Mouse (Mus musculus): Measurements from ENCODE around the gene Rangrf. TPM values are rescaled to one million over a fixed set of nuclear protein-coding genes. Genes with fewer than 3 reads are reported as not detected.
"Not testable (repeated sequence)": the region's sequence is repeated elsewhere in the genome, so short reads cannot be mapped to it uniquely, and the experiment has no call there.

Rangrf gene
- polyA plus RNA-seq, 1 experiment, result 29.7 TPM

DNA sequence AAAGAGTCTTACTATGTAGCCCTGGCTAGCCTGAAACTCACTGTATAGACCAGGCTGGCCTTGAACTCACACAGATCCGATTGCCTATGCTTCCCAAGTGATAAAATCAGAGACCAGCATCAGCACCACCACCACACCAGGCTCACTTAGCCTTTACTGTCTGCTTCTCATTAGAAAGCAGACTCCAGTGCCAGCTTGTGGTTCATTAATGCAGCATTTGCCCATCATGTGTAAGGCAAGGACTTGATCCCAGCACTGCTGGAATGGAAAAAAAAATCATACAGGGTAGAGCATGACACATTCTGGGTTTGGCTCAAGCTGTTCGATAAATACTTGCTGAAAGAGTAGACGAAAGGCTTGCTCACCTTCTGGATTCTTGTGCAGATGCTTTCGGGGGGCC, 29.0 kb downstream of the Rangrf start:
- H3K4me3 ChIP-seq (ENCODE audit: low read depth, low read length), result no peak overlapping the region
- no peaks in the 10 kb centered on the region for H3K27me3 ChIP-seq (ENCODE audit: control insufficient read depth, insufficient read depth, low read length)
- no peak for TF ChIP-seq POLR2A (IDR thresholded peaks at IDR 0.05; ENCODE audit: low read depth, low read length)
- TF ChIP-seq CTCF (IDR thresholded peaks at IDR 0.05; ENCODE audit: extremely low read depth, insufficient read length, insufficient replicate concordance, low read depth, low read length), result no peak
- WGBS, result 86% methylated on average over 4 of the region's 4 CpGs
- no peak overlapping the region for H3K27ac ChIP-seq (ENCODE audit: insufficient read depth, low read depth, low read length)
- no peaks in the 10 kb centered on the region for H3K36me3 ChIP-seq (ENCODE audit: control insufficient read depth, insufficient read depth, low read length)
- no peaks in the 10 kb centered on the region for H3K4me1 ChIP-seq (ENCODE audit: control insufficient read depth, insufficient read depth, insufficient read length, low read length)

DNA sequence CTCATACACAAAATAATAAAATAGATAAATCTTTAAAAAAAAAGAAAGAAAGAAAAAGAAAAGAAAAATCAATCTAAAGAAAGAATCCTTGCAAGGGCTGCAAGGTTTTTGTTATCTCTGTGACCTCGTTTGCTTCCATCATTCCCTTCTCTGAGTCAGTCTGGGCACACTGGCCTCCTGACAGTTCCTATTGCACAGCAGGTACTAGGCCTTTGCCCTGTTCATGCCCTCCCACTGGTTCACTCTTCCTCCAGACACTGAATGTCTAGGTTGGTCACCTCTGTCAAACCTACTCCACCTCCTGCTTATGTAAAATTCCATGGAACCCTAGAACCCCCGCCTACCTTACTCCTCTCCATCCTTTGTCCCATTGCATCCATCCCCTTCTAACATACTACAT, 29.7 kb downstream of the Rangrf start:
- no peak for TF ChIP-seq POLR2A (IDR thresholded peaks at IDR 0.05; ENCODE audit: low read depth, low read length)
- no peak for TF ChIP-seq CTCF (IDR thresholded peaks at IDR 0.05; ENCODE audit: extremely low read depth, insufficient read length, insufficient replicate concordance, low read depth, low read length)
- no peaks in the 10 kb centered on the region for H3K27me3 ChIP-seq (ENCODE audit: control insufficient read depth, insufficient read depth, low read length)
- no peak overlapping the region for H3K4me3 ChIP-seq (ENCODE audit: low read depth, low read length)
- H3K27ac ChIP-seq (ENCODE audit: insufficient read depth, low read depth, low read length), result no peak overlapping the region
- WGBS, result 75% methylated on average over 2 of the region's 2 CpGs
- no peaks in the 10 kb centered on the region for H3K36me3 ChIP-seq (ENCODE audit: control insufficient read depth, insufficient read depth, low read length)
- no peaks in the 10 kb centered on the region for H3K4me1 ChIP-seq (ENCODE audit: control insufficient read depth, insufficient read depth, insufficient read length, low read length)

DNA sequence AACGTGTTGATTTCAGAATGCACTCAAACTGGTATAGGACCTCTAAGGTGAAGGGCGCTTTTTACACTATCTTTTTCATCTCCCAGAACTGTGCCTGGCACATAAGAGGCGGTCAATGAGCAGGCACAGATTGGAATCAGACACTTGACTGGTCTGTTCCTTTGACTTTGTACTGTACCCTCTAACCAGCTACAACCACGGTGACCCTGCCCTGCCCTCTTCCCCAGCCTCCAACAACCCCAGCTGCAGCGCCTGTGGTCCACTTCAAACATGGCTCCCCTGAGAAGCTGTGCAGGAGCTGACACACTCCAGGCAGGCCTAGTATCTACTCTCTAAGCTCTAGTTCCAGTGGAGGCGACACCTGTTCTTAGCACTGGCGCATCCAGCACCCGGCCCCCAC, 32.3 kb downstream of the Rangrf start:
- H3K27ac ChIP-seq (ENCODE audit: insufficient read depth, low read depth, low read length), result no peak overlapping the region
- WGBS, result 90% methylated on average over 8 of the region's 8 CpGs
- no peaks in the 10 kb centered on the region for H3K27me3 ChIP-seq (ENCODE audit: control insufficient read depth, insufficient read depth, low read length)
- no peaks in the 10 kb centered on the region for H3K4me1 ChIP-seq (ENCODE audit: control insufficient read depth, insufficient read depth, insufficient read length, low read length)
- H3K36me3 ChIP-seq (ENCODE audit: control insufficient read depth, insufficient read depth, low read length), result no peaks in the 10 kb centered on the region
- TF ChIP-seq CTCF (IDR thresholded peaks at IDR 0.05; ENCODE audit: extremely low read depth, insufficient read length, insufficient replicate concordance, low read depth, low read length) (no peak), POLR2A (IDR thresholded peaks at IDR 0.05; ENCODE audit: low read depth, low read length) (no peak)
- no peak overlapping the region for H3K4me3 ChIP-seq (ENCODE audit: low read depth, low read length)

DNA sequence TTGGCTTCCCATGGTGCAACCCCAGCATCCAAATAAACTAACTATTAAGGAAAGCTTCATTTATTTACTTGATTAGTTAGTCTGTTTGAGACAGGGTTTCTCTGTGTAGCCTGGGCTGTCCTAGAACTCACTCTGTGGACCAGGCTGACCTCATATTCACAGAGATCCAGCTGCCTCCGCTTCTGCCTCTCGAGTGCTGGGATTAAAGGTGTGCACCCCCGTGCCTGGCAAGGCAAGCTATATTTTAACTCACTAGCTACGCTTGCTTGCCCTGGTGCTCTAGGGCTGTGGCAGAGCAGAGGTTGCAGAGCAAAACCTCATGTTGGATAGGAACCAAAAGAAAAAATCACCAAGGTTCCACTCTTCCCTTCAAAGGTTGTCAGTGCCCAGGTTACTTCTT, 34.5 kb downstream of the Rangrf start:
- H3K4me3 ChIP-seq (ENCODE audit: low read depth, low read length), result no peak overlapping the region
- no peaks in the 10 kb centered on the region for H3K4me1 ChIP-seq (ENCODE audit: control insufficient read depth, insufficient read depth, insufficient read length, low read length)
- no peak for TF ChIP-seq CTCF (IDR thresholded peaks at IDR 0.05; ENCODE audit: extremely low read depth, insufficient read length, insufficient replicate concordance, low read depth, low read length)
- no peak for TF ChIP-seq POLR2A (IDR thresholded peaks at IDR 0.05; ENCODE audit: low read depth, low read length)
- no peaks in the 10 kb centered on the region for H3K27me3 ChIP-seq (ENCODE audit: control insufficient read depth, insufficient read depth, low read length)
- H3K27ac ChIP-seq (ENCODE audit: insufficient read depth, low read depth, low read length), result no peak overlapping the region
- WGBS, result 31% methylated on average over 4 of the region's 4 CpGs
- no peaks in the 10 kb centered on the region for H3K36me3 ChIP-seq (ENCODE audit: control insufficient read depth, insufficient read depth, low read length)

DNA sequence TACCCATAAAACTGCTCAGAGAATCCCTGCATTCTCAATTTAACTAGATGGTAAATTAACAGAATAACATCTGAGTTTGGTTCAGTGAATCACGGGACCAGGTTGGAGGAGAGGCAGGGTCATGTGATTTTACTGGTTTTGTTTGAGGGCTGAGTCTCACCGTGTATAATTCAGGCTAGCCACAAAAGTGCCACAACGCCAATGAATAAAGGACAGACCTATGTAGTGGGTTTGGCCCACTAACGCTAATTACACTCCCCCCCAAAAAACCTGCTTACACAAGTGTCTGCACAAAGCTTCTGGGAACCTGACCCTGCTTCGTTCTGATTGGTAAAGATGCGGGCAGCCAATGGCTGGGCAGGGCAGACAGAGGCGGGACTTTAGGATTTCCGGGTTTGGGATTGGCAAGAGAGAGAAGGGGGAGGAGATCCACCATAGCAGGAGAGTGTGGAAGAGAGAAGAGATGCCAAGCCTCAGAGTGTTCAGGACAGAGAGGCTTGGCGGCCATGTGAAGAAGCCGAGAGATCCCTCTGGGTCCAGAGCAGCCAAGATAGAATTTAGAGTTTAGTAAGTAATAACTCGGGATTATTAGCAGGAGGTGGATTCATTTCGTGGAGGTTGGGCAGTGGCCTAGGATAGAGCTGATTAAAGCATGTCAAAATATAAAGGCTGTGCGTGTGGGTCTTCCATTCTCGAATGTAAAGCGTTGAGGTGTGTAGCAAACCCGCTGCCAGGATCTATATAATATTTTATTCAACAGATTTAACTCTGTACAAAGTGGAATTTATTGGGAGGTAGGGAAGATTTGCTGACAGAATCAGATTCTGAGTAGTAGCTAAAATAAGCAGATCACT, 35.3 kb downstream of the Rangrf start:
- WGBS, result under 1% methylated on average over 16 of the region's 16 CpGs
- no peaks in the 10 kb centered on the region for H3K4me1 ChIP-seq (ENCODE audit: control insufficient read depth, insufficient read depth, insufficient read length, low read length)
- peak overlapping the region; percentile 50 for H3K4me3 ChIP-seq (ENCODE audit: low read depth, low read length)
- no peak for TF ChIP-seq CTCF (IDR thresholded peaks at IDR 0.05; ENCODE audit: extremely low read depth, insufficient read length, insufficient replicate concordance, low read depth, low read length)
- TF ChIP-seq POLR2A (IDR thresholded peaks at IDR 0.05; ENCODE audit: low read depth, low read length), result no peak; the same call in 1 of the 2 replicates
- no peaks in the 10 kb centered on the region for H3K36me3 ChIP-seq (ENCODE audit: control insufficient read depth, insufficient read depth, low read length)
- peak overlapping the region; percentile 10 for H3K27ac ChIP-seq (ENCODE audit: insufficient read depth, low read depth, low read length)
- no peaks in the 10 kb centered on the region for H3K27me3 ChIP-seq (ENCODE audit: control insufficient read depth, insufficient read depth, low read length)

DNA sequence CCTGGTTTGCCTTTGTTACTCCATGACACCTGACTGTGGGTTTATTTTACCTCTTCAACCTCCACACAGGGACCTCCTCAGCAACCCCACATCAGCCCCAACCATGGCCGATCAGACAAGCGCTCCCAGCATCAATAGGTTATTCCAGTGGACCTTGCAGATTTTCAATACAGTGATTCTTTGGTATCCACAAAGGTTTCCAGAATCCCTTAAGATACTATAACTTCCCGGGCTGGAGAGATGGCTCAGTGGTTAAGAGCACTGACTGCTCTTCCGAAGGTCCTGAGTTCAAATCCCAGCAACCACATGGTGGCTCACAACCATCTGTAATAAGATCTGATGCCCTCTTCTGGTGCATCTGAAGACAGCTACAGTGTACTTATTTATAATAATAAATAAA, 38.0 kb downstream of the Rangrf start:
- not testable (repeated sequence) for H3K27me3 ChIP-seq (ENCODE audit: control insufficient read depth, insufficient read depth, low read length); H3K27ac ChIP-seq (ENCODE audit: insufficient read depth, low read depth, low read length); H3K4me3 ChIP-seq (ENCODE audit: low read depth, low read length); H3K36me3 ChIP-seq (ENCODE audit: control insufficient read depth, insufficient read depth, low read length); H3K4me1 ChIP-seq (ENCODE audit: control insufficient read depth, insufficient read depth, insufficient read length, low read length)
- WGBS, result 87% methylated on average over 4 of the region's 4 CpGs

DNA sequence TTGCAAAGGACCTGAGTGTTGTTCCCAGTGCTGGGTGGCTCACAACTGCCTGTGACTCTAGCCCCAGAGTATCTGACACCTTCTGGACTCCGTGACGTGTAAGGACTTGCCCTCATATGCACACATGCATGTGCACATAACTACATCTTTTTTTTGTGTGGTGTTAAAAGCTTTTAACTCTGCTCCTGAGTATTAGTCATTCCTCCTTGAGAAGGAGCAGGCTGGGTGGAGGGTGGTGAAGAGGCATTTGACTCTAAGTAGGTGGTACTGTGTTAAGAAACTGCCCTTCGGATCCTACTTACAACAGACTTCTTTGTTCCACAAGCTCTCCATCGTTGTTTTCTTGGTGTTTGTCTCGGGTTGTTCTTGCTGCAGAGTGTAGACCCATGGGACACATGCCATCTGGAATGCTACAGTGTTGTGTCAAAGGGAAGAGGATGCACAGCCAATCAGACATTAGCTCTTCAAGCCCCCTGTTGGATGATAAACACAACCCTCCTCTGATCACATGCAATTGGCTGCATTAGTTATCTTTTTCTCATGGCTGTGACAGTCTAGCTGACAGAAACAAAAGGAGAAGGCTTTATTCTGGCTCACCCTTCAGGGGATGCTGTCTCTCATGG, 41.0 kb downstream of the Rangrf start:
- TF ChIP-seq CTCF (IDR thresholded peaks at IDR 0.05; ENCODE audit: extremely low read depth, insufficient read length, insufficient replicate concordance, low read depth, low read length) (no peak), POLR2A (IDR thresholded peaks at IDR 0.05; ENCODE audit: low read depth, low read length) (no peak)
- no peak overlapping the region for H3K4me3 ChIP-seq (ENCODE audit: low read depth, low read length)
- no peaks in the 10 kb centered on the region for H3K4me1 ChIP-seq (ENCODE audit: control insufficient read depth, insufficient read depth, insufficient read length, low read length)
- H3K27me3 ChIP-seq (ENCODE audit: control insufficient read depth, insufficient read depth, low read length), result no peaks in the 10 kb centered on the region
- no peaks in the 10 kb centered on the region for H3K36me3 ChIP-seq (ENCODE audit: control insufficient read depth, insufficient read depth, low read length)
- H3K27ac ChIP-seq (ENCODE audit: insufficient read depth, low read depth, low read length), result no peak overlapping the region
- WGBS, result 75% methylated on average over 5 of the region's 5 CpGs

All from small intestine, adult 2 months (tissue).